Mouse (Mus musculus): ENCODE measurements around the gene Rplp0. TPM values are rescaled to one million over a fixed set of nuclear protein-coding genes. Genes with fewer than 3 reads are reported as not detected.
A peak's percentile ranks its signal among the peaks of the same experiment; 100 is the strongest.

Gene Rplp0
- 1,437 and 1,529 TPM in 2 replicates for polyA plus RNA-seq (2014; fragmentation: Nextera tagmentation; extraction: Ambion mirVana)

DNA sequence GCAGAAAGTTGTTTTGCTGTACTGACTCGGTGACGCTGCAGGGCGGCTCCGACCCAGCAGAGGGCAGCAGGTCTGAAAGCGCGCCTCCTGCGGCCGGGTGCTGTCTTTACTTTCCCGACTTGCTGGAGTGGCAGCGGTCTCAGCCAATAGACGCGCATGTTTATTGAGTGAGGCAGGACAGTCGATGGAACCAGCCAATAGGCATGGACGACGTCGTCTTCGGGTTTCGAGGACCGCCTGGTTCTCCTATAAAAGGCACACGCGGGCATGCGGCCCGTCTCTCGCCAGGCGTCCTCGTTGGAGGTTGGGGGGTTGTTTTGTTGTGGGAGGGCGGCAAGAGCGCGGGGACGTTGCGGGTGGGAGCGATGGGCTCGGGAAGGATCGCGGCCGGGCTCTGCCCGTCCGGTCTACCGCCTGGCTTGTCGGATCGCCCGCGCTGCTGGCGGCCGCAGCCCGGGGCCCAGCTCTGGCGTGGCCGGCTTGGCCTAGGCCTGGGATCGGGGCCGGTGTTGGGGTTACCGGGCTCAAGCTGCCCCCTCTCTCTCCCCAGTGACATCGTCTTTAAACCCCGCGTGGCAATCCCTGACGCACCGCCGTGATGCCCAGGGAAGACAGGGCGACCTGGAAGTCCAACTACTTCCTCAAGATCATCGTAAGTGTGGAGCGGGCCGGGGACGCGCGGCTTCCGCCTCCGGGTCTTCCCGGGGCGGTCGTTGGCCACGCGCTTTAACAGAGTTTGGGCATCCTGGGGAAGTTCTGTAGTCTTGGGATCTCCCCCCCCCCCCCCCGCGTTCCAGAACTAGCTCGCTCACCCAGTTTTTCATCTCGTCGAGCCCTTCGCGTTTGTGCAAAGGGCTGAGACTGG, at the start of gene Rplp0:
Gene Rplp0, plus strand, starts transcription at position 231 of the 865 bp plus-strand sequence.
- peak within 1 kb of the TSS; percentile 69 for H3K4me2 ChIP-seq (ENCODE audit: low read depth, low read length)
- H3K36me3 ChIP-seq (replicated peaks; ENCODE audit: control insufficient read depth, insufficient read depth, low read depth, low read length): peaks cover 10% of the 10 kb centered on the region
- H3K27me3 ChIP-seq (ENCODE audit: control insufficient read depth, insufficient read depth, low read length): no peaks in the 10 kb centered on the region
- peak within 1 kb of the TSS; percentile 90 for H3K4me3 ChIP-seq (ENCODE audit: low read depth, low read length)
- H3K4me1 ChIP-seq (ENCODE audit: control insufficient read depth, insufficient read depth, low read length): no peaks in the 10 kb centered on the region; the same call in 1 of the 2 replicates
- peak within 1 kb of the TSS; percentile 98 for H3K9ac ChIP-seq (replicated peaks; ENCODE audit: low read length)
- H3K27ac ChIP-seq (replicated peaks; ENCODE audit: low read depth, low read length): peak within 1 kb of the TSS; percentile 78; the same call in 1 of the 2 replicates
- peak; percentile 99 for DNase-seq (ENCODE audit: low spot score)
- WGBS: under 1% methylated on average over 71 of the region's 78 CpGs
- ATAC-seq (replicated peaks; ENCODE audit: insufficient number of reproducible peaks, low FRiP score, low TSS enrichment, low read depth): peak; percentile 98
- H3K9me3 ChIP-seq (replicated peaks; ENCODE audit: control insufficient read depth, low read length): no peaks in the 10 kb centered on the region

DNA sequence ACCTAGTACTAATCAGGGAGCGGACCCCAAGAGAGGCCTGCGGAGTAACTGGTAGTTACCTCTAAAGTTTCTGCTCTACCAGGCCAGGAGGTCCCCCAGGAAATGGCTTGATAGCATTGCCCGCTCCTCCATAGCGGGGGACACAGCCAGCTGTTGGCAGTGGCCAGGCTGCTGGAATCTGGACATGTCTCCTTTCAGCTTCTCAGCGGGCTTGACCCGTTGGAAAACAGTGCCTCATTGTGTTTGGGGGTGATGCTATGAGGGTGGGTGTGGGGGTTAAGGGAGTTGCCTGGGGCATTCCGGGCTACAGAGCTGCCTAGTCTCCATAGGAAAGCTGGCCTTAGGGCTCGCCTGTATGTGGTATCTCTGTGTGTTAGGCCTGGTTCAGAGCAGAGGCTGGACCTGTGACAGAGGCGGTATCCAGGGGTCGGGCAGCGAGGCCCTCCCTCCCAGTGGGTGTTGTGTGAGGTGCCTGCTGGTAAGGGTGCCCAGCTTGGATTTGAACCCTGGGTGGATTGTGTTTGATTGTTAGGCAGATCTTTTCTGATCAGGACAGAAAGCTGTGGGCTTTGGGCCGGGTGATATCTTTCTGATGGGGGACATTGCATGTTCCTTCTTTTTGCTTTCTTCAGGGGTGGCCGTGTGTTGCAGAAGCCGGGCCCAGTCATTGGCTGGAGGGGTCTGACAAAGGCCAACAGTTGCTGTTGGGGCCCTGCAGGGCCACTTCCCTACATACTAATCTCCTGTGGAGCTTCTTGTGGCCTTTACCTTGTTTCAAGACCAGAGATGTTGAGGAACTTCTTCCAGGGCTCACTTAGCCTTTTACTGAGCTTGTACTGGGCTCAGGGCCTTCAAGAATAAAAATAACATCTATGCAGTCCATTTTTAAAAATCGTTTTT, 49.2 kb upstream of the Rplp0 start:
- H3K27me3 ChIP-seq (ENCODE audit: control insufficient read depth, insufficient read depth, low read length): no peaks in the 10 kb centered on the region
- ATAC-seq (replicated peaks; ENCODE audit: insufficient number of reproducible peaks, low FRiP score, low TSS enrichment, low read depth) (no peak), DNase-seq (ENCODE audit: low spot score) (no peak)
- peaks cover 17% of the 10 kb centered on the region for H3K4me1 ChIP-seq (ENCODE audit: control insufficient read depth, insufficient read depth, low read length)
- no peak overlapping the region for H3K4me3 ChIP-seq (ENCODE audit: low read depth, low read length)
- no peak overlapping the region; the same call in 1 of the 2 replicates for H3K27ac ChIP-seq (replicated peaks; ENCODE audit: low read depth, low read length)
- H3K4me2 ChIP-seq (ENCODE audit: low read depth, low read length): peak overlapping the region; percentile 54
- no peaks in the 10 kb centered on the region for H3K36me3 ChIP-seq (replicated peaks; ENCODE audit: control insufficient read depth, insufficient read depth, low read depth, low read length)
- 49% methylated on average over 15 of the region's 15 CpGs for WGBS
- H3K9ac ChIP-seq (replicated peaks; ENCODE audit: low read length): no peak overlapping the region; the same call in 1 of the 2 replicates
- no peaks in the 10 kb centered on the region for H3K9me3 ChIP-seq (replicated peaks; ENCODE audit: control insufficient read depth, low read length)

DNA sequence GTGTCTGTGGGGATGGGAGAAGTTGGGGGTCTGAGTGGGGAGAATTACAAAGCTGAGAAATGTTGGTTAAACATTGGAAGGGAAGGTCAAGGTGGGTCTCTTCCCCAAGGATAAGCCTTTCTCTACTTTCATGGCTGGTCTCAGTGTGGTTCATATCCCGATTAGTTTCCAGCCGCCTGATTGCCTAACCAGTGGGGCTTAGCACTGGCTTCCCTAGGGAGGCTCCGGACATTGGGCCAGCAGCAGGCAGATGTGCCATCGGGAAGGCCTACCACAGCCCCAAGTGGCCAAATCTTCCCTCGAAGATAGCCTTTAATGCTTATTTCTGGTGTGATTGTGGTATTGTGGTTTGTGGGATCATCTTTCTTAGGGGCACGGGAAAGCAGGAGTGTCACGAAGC, 46.9 kb upstream of the Rplp0 start:
- Histone ChIP-seq H3K4me1 (ENCODE audit: control insufficient read depth, insufficient read depth, low read length) (peaks cover 15% of the 10 kb centered on the region), H3K9me3 (replicated peaks; ENCODE audit: control insufficient read depth, low read length) (no peaks in the 10 kb centered on the region), H3K4me3 (ENCODE audit: low read depth, low read length) (no peak overlapping the region), H3K9ac (replicated peaks; ENCODE audit: low read length) (no peak overlapping the region), H3K36me3 (replicated peaks; ENCODE audit: control insufficient read depth, insufficient read depth, low read depth, low read length) (no peaks in the 10 kb centered on the region), H3K27ac (replicated peaks; ENCODE audit: low read depth, low read length) (no peak overlapping the region), H3K27me3 (ENCODE audit: control insufficient read depth, insufficient read depth, low read length) (no peaks in the 10 kb centered on the region), H3K4me2 (ENCODE audit: low read depth, low read length) (no peak overlapping the region)
- no peak for ATAC-seq (replicated peaks; ENCODE audit: insufficient number of reproducible peaks, low FRiP score, low TSS enrichment, low read depth)
- DNase-seq (ENCODE audit: low spot score): no peak
- WGBS: 92% methylated on average over 7 of the region's 7 CpGs

DNA sequence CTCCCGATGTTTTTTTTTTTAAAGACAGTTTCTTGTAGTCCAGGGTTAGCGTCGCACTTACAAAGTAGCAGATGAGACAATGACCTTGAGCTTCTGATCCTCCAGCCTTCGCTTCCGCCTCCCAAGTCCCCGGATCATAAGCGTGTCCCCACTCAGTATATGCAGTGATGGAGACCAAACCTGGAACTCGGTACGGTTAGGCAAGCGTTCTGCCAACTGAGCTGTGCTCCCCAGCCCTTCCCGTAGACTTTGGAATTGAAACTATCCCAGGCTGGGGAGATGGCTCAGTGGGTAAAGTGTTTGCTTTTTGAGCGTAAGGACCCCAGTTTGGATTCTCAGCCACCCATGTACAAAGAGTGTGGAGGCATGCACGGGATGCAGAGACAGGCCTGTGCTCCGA, 46.0 kb upstream of the Rplp0 start:
- Histone ChIP-seq H3K9me3 (replicated peaks; ENCODE audit: control insufficient read depth, low read length) (no peaks in the 10 kb centered on the region), H3K4me3 (ENCODE audit: low read depth, low read length) (no peak overlapping the region), H3K27me3 (ENCODE audit: control insufficient read depth, insufficient read depth, low read length) (no peaks in the 10 kb centered on the region), H3K27ac (replicated peaks; ENCODE audit: low read depth, low read length) (no peak overlapping the region), H3K4me2 (ENCODE audit: low read depth, low read length) (no peak overlapping the region), H3K9ac (replicated peaks; ENCODE audit: low read length) (no peak overlapping the region), H3K36me3 (replicated peaks; ENCODE audit: control insufficient read depth, insufficient read depth, low read depth, low read length) (no peaks in the 10 kb centered on the region), H3K4me1 (ENCODE audit: control insufficient read depth, insufficient read depth, low read length) (peaks cover 12% of the 10 kb centered on the region)
- DNase-seq (ENCODE audit: low spot score) (no peak), ATAC-seq (replicated peaks; ENCODE audit: insufficient number of reproducible peaks, low FRiP score, low TSS enrichment, low read depth) (no peak)
- 95% methylated on average over 14 of the region's 14 CpGs for WGBS

DNA sequence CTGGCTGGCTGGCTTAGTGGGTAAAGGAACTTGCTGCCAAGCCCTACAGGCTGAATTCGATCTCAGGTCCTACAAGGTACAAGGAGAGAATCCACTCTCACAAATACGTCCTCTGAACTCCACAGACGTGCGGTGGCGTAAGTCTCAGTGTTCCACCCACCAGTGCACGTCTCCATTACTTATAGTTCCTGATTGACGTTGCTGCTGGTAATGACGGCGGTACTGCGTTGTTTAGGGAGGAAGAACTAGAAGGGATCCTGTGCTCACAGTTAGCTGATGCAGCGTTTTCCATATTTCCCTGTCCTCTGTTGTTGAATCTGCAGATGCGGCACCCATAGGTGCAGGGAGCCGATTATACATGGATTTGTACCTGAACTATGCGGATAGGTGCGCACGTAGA, 45.5 kb upstream of the Rplp0 start:
- Histone ChIP-seq H3K27me3 (ENCODE audit: control insufficient read depth, insufficient read depth, low read length) (no peaks in the 10 kb centered on the region), H3K4me2 (ENCODE audit: low read depth, low read length) (no peak overlapping the region), H3K27ac (replicated peaks; ENCODE audit: low read depth, low read length) (no peak overlapping the region), H3K4me3 (ENCODE audit: low read depth, low read length) (no peak overlapping the region), H3K9ac (replicated peaks; ENCODE audit: low read length) (no peak overlapping the region), H3K9me3 (replicated peaks; ENCODE audit: control insufficient read depth, low read length) (no peaks in the 10 kb centered on the region), H3K4me1 (ENCODE audit: control insufficient read depth, insufficient read depth, low read length) (peaks cover 8% of the 10 kb centered on the region), H3K36me3 (replicated peaks; ENCODE audit: control insufficient read depth, insufficient read depth, low read depth, low read length) (no peaks in the 10 kb centered on the region)
- ATAC-seq (replicated peaks; ENCODE audit: insufficient number of reproducible peaks, low FRiP score, low TSS enrichment, low read depth) (no peak), DNase-seq (ENCODE audit: low spot score) (no peak)
- WGBS: 93% methylated on average over 16 of the region's 16 CpGs

DNA sequence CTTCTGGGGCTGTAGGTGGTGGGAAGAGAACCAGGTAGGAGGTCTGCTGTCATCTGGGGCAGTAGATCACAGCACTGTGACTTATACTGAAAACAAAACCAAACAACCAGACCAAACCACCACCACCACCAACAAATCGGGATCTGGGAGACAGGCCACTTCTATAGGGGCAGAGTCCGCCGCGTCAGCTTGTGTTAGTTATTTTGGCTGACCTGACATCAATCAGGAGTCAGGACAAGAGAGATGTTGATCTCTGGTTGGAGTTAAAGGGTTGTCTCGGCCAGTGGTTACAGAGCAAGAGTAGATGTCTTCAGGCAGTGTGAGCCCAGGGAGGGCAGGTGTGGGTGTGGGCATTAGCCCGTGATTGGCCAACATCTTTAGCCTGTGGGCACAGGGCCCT, 44.9 kb upstream of the Rplp0 start:
- H3K4me3 ChIP-seq (ENCODE audit: low read depth, low read length): no peak overlapping the region
- peak overlapping the region; percentile 29 for H3K9ac ChIP-seq (replicated peaks; ENCODE audit: low read length)
- H3K36me3 ChIP-seq (replicated peaks; ENCODE audit: control insufficient read depth, insufficient read depth, low read depth, low read length): no peaks in the 10 kb centered on the region
- peak overlapping the region; percentile 85 for H3K27ac ChIP-seq (replicated peaks; ENCODE audit: low read depth, low read length)
- 76% methylated on average over 6 of the region's 6 CpGs for WGBS
- DNase-seq (ENCODE audit: low spot score) (no peak), ATAC-seq (replicated peaks; ENCODE audit: insufficient number of reproducible peaks, low FRiP score, low TSS enrichment, low read depth) (no peak)
- no peaks in the 10 kb centered on the region for H3K27me3 ChIP-seq (ENCODE audit: control insufficient read depth, insufficient read depth, low read length)
- H3K4me1 ChIP-seq (ENCODE audit: control insufficient read depth, insufficient read depth, low read length): peaks cover 5% of the 10 kb centered on the region
- H3K9me3 ChIP-seq (replicated peaks; ENCODE audit: control insufficient read depth, low read length): no peaks in the 10 kb centered on the region
- H3K4me2 ChIP-seq (ENCODE audit: low read depth, low read length): peak overlapping the region; percentile 14

DNA sequence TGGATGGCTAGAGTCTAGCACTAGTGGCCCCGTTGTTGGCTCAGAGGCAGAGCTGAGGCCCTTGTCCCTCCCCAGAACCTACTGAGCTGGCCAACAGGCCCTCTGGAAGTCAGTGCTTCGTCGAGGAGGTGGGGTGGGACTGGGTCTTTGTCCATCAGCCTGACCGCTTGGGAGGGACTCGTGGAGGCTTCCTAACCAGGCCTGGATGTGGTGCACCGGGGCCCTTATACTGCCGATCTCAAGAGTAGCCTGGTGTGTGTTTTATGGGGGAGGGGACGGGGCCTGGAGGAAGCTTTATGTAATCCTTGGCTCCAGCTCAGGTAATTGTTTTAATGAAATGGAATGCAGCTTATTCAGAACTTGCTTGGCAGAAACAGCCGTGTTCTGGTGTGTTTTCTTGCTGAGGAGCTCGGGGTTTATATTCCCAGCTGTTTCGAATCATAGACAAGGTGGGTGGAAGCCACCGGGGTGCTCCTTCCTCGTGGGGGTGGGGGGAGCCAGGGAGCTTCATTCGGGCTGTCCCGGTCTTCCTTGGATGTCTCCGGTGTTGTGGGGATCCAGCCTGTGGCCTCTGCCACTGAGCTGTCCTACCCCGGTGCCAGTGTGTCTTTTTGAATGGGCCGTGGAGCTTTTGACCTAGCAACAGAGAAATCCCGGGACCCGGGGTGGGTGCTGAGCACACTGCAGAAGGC, 44.2 kb upstream of the Rplp0 start:
- Histone ChIP-seq H3K27ac (replicated peaks; ENCODE audit: low read depth, low read length) (peak overlapping the region; percentile 85), H3K4me1 (ENCODE audit: control insufficient read depth, insufficient read depth, low read length) (peaks cover 5% of the 10 kb centered on the region), H3K9ac (replicated peaks; ENCODE audit: low read length) (peak overlapping the region; percentile 29), H3K4me2 (ENCODE audit: low read depth, low read length) (peak overlapping the region; percentile 14), H3K4me3 (ENCODE audit: low read depth, low read length) (no peak overlapping the region), H3K27me3 (ENCODE audit: control insufficient read depth, insufficient read depth, low read length) (no peaks in the 10 kb centered on the region), H3K36me3 (replicated peaks; ENCODE audit: control insufficient read depth, insufficient read depth, low read depth, low read length) (no peaks in the 10 kb centered on the region), H3K9me3 (replicated peaks; ENCODE audit: control insufficient read depth, low read length) (no peaks in the 10 kb centered on the region)
- DNase-seq (ENCODE audit: low spot score): peak; percentile 81
- WGBS: 34% methylated on average over 20 of the region's 20 CpGs
- ATAC-seq (replicated peaks; ENCODE audit: insufficient number of reproducible peaks, low FRiP score, low TSS enrichment, low read depth): peak; percentile 54; the same call in 1 of the 2 replicates

All from embryonic facial prominence, embryonic 11.5 days (tissue).